Mouse (Mus musculus): ENCODE results near the gene Olfr1013.

Olfr1013 gene

GRCm38 (mm10) chr2:85766798-85767197 is at the start of gene Olfr1013:
Gene Olfr1013, plus strand, starts transcription at chr2:85767098.
- DNase-seq = no peak

GRCm38 (mm10) chr2:85725793-85726192 is 41.1 kb upstream of the Olfr1013 start:
- no peak for DNase-seq

GRCm38 (mm10) chr2:85753822-85754221 is 13.1 kb upstream of the Olfr1013 start:
- DNase-seq = no peak

- DNase-seq = no peak
These were observed 4.2 kb upstream of the Olfr1013 start, which contains the start of gene Olfr1012 for GRCm38 (mm10) chr2:85762666-85763065. Gene Olfr1012, minus strand, starts transcription at chr2:85762766.

- no peak for DNase-seq
These were observed 5.5 kb downstream of the Olfr1013 start, which contains the start of gene Olfr1014 for GRCm38 (mm10) chr2:85772413-85772812. Gene Olfr1014, plus strand, starts transcription at chr2:85772713.

GRCm38 (mm10) chr2:85781717-85782116 is 14.8 kb downstream of the Olfr1013 start, which contains the start of gene Olfr1015:
Gene Olfr1015, plus strand, starts transcription at chr2:85782017.
- no peak for DNase-seq

GRCm38 (mm10) chr2:85792331-85792730 is 25.4 kb downstream of the Olfr1013 start:
- no peak for DNase-seq

GRCm38 (mm10) chr2:85802444-85802843 is 35.5 kb downstream of the Olfr1013 start, which contains the start of gene Olfr1016:
Gene Olfr1016, minus strand, starts transcription at chr2:85802544.
- DNase-seq = no peak

- DNase-seq = no peak
These were observed 37.6 kb downstream of the Olfr1013 start for GRCm38 (mm10) chr2:85804501-85804900.

- DNase-seq = no peak
These were observed 51.3 kb downstream of the Olfr1013 start, which contains the start of gene Olfr1018 for GRCm38 (mm10) chr2:85818179-85818578. Gene Olfr1018, plus strand, starts transcription at chr2:85818479.
